Mouse (Mus musculus): Measurements from ENCODE around the gene Ttc7b.

DNA sequence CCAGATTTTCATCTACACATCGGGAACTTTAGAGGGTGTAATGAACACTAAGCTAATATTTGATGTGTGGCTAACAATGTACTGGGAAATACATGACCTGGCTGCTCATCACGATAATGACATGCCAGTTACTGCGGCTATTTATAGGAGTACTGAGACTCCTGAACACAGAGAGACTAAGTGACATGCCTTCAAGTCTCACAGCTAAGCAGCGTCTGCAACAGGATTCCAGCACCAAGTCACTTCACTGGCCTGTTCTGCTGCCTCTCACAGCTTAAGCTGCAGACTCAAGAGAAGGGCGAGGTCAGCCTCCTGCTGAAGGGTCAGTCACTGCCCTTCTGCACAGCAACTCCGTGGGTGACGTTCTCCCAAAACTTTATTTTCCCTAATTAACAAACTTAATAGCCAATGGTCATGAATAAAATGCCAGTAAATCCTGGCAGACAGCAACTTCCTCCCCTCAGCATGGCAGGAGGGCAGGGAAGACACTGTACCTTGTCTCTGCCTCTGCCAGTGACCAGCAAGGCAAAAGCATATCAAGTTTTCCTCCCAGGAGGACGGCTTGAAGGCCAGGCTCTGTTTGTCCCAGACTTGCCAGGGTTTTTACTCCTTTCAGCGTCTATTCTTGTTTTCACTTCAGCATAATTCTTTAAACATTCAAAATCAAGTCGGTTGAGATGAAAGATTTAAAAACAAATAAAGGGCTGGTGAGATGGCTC lies 64.2 kb downstream of the Ttc7b start:
- TF ChIP-seq CTCF (IDR thresholded peaks at IDR 0.05; ENCODE audit: borderline replicate concordance, insufficient read depth, low read depth, low read length) (no peak), POLR2A (IDR thresholded peaks at IDR 0.05; ENCODE audit: borderline replicate concordance, insufficient read depth, low read length) (no peak)

Measured in cerebellum, adult 2 months (tissue).